Mouse (Mus musculus): ENCODE measurements around the gene Agr3.

DNA sequence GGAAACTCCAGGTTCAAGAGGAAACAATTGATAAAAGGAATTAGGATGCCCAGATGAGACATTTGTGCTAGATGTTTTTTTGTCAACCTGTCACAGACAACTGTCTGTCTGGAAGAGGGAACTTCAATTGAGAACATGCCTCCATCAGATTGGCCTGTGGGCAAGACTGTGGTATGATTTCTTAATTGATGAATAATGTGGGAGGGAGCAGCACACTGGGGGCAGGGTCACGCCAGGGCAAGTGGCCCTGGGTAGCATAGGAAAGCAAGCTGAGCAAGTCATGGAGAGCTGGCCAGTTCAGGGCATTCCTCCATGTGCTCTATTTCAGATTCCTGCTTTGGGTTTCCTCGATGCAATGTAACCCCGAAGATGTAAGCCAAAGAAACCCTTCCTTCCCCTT lies 50.5 kb downstream of the Agr3 start:
- no peak for TF ChIP-seq POLR2A (IDR thresholded peaks at IDR 0.05; ENCODE audit: low read depth, low read length)
- TF ChIP-seq CTCF (conservative IDR thresholded peaks at IDR 0.05; ENCODE audit: insufficient read depth, insufficient read length, low read depth, low read length), result no peak
